Mouse (Mus musculus) heart, embryonic 14.5 days (tissue): ENCODE data around the gene Peli2. TPM values are rescaled to one million over a fixed set of nuclear protein-coding genes. Genes with fewer than 3 reads are reported as not detected.

Source experiments
- ATAC-seq: fragments of 200-750 bp; cut with Nextera tagmentation; 2 replicates; pipeline ENCODE4 v1.8.0; 2017; ENCODE audit warnings: low read depth, moderate TSS enrichment; ENCODE audit not compliant: insufficient number of reproducible peaks, insufficient read depth, low FRiP score
- H3K27ac ChIP-seq, 2 experiments: fragments of 200-500 bp in 1 of 2; fragments of 300-500 bp in 1 of 2; sonication (generic) in 1 of 2; replicated peaks in 1 of 2; 2 replicates each; pipeline ENCODE4 v1.5.1; 2012 to 2014; ENCODE audit warnings: low read depth in 2 of 2, low read length in 2 of 2, control low read depth in 1 of 2, mild to moderate bottlenecking in 1 of 2, mixed read lengths in 1 of 2; ENCODE audit not compliant: control insufficient read depth in 1 of 2, insufficient read depth in 1 of 2
- H3K27me3 ChIP-seq: fragments of 300-500 bp; sonication (generic); 2 replicates; pipeline ENCODE4 v1.6.1; 2014; ENCODE audit warnings: mild to moderate bottlenecking, low read length, control low read depth; ENCODE audit not compliant: control insufficient read depth, insufficient read depth
- H3K36me3 ChIP-seq: fragments of 300-500 bp; sonication (generic); 2 replicates; pipeline ENCODE4 v1.6.1; 2014; ENCODE audit warnings: mild to moderate bottlenecking, control low read depth, low read length, mixed read lengths; ENCODE audit not compliant: control insufficient read depth, insufficient read depth
- H3K4me1 ChIP-seq, 2 experiments: fragments of 200-500 bp in 1 of 2; fragments of 300-500 bp in 1 of 2; sonication (generic) in 1 of 2; 2 replicates each; pipeline ENCODE4 v1.6.1; 2012 to 2014; ENCODE audit warnings: low read length in 2 of 2, control low read depth in 1 of 2, mixed read lengths in 1 of 2; ENCODE audit not compliant: control insufficient read depth in 2 of 2, insufficient read depth in 2 of 2
- H3K4me2 ChIP-seq: fragments of 300-500 bp; sonication (generic); 2 replicates; pipeline ENCODE4 v1.6.1; 2014; ENCODE audit warnings: mild to moderate bottlenecking, low read length
- H3K4me3 ChIP-seq, 2 experiments: fragments of 200-500 bp in 1 of 2; fragments of 300-500 bp in 1 of 2; sonication (generic) in 1 of 2; 2 replicates each; pipeline ENCODE4 v1.5.1; 2012 to 2014; ENCODE audit warnings: low read length in 2 of 2, mild to moderate bottlenecking in 2 of 2, control low read depth in 1 of 2, low read depth in 1 of 2, moderate library complexity in 1 of 2; ENCODE audit not compliant: control insufficient read depth in 1 of 2, insufficient read depth in 1 of 2
- H3K9ac ChIP-seq: fragments of 300-500 bp; sonication (generic); 2 replicates; pipeline ENCODE4 v1.6.1; 2014; ENCODE audit warnings: mild to moderate bottlenecking, low read length
- H3K9me3 ChIP-seq: fragments of 300-500 bp; sonication (generic); 2 replicates; pipeline ENCODE4 v1.6.1; 2016; ENCODE audit warnings: low read length, control low read depth; ENCODE audit not compliant: control insufficient read depth
- WGBS: fragments of 180-500 bp; shearing (Covaris S2); extraction: QIAGEN DNeasy Blood & Tissue Kit; methylation state at CpG from one replicate; pipeline ENCODE4 v1.1.7; 2014; 5-methylcytosine and 5-hydroxymethylcytosine counted together
- polyA plus RNA-seq: library from polyadenylated mRNA; unstranded; fragments of >200 nt; fragmentation: Nextera tagmentation; extraction: Ambion mirVana; gene quantifications from 2 replicates; pipeline ENCODE4 v1.2.1, GENCODE M21; 2014

Peli2 gene
- polyA plus RNA-seq, 1 experiment from 2014 or later: 5.0 TPM

DNA sequence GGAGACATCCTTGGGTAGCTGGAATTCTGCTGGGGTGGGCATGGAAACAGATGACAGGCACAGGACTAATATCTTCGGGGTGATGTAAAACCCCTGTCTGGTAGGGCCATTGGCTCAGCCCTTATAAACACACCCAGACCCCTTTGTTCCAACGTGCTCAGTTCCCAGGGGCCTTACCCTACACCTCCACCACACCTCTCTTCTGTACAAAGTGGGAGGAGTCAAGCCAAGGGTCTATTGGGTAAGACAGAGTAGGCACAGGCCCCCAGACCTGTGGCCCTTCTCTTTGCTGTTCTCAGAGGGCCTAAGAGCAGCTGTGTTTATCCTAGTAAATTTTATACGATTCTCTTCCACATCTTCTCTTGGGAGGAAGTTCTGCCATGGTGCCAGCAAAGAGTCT, 46.4 kb downstream of the Peli2 start:
- 70% methylated on average over 3 of the region's 3 CpGs for WGBS
- H3K27ac ChIP-seq: no peak overlapping the region

DNA sequence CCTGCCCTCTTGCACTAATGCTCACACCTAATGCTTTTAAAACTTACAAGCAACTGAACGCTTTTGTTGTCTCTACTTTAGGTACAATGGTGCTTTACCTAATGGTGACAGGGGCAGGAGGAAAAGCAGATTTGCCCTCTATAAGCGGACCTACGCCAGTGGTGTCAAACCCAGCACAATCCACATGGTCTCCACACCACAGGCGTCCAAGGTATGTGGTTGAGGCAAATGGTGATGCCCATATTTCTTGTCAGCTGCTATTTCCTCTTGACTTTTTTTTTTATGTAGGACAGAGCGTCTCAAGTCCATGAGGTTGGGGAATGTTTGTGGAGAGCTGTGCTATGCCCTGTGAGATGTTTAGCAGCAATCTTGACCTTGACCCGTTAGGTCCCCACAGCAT, 47.5 kb downstream of the Peli2 start:
- no peak overlapping the region for H3K9ac ChIP-seq
- no peak overlapping the region for H3K4me2 ChIP-seq
- H3K9me3 ChIP-seq: no peaks in the 10 kb centered on the region
- no peak for ATAC-seq
- H3K36me3 ChIP-seq: no peaks in the 10 kb centered on the region
- H3K4me3 ChIP-seq: no peak overlapping the region
- no peaks in the 10 kb centered on the region; the same call in 1 of the 2 replicates for H3K27me3 ChIP-seq
- H3K27ac ChIP-seq: no peak overlapping the region
- WGBS: 77% methylated on average over 6 of the region's 6 CpGs
- H3K4me1 ChIP-seq: no peaks in the 10 kb centered on the region

More for the DNA sequence above, 46.4 kb downstream of the Peli2 start:
- no peak overlapping the region for H3K4me2 ChIP-seq
- peaks cover 0 to 2% of the 10 kb centered on the region in 2 experiments; a peak in 1 of 4 replicates for H3K4me1 ChIP-seq
- no peaks in the 10 kb centered on the region for H3K36me3 ChIP-seq
- no peaks in the 10 kb centered on the region for H3K9me3 ChIP-seq
- no peak for ATAC-seq
- no peak overlapping the region for H3K4me3 ChIP-seq
- no peaks in the 10 kb centered on the region; the same call in 1 of the 2 replicates for H3K27me3 ChIP-seq
- no peak overlapping the region for H3K9ac ChIP-seq

DNA sequence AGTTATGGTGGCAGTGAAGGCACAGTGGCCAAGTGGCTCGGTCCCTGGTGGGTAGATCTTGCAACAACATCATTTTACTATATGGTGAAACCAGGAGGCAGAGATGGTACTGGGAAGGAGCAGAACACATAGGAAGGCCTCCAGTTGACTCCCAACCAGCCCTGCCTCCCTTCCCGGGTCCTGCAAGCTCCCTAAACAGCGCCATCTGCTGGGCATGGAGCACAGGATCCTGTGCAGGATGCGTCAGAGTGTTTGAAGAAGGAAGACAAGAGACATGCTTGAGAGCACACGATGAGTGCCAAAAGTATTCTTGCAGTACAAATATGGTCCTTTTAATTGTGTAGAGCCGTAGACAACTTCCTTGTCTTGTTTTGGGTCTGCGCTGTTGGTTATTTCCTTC, 49.3 kb downstream of the Peli2 start:
- Histone ChIP-seq H3K27me3 (no peaks in the 10 kb centered on the region; the same call in 1 of the 2 replicates), H3K27ac (no peak overlapping the region), H3K4me2 (no peak overlapping the region), H3K9me3 (no peaks in the 10 kb centered on the region), H3K9ac (no peak overlapping the region), H3K4me3 (no peak overlapping the region), H3K36me3 (no peaks in the 10 kb centered on the region), H3K4me1 (no peaks in the 10 kb centered on the region)
- no peak for ATAC-seq
- 57% methylated on average over 7 of the region's 7 CpGs for WGBS

DNA sequence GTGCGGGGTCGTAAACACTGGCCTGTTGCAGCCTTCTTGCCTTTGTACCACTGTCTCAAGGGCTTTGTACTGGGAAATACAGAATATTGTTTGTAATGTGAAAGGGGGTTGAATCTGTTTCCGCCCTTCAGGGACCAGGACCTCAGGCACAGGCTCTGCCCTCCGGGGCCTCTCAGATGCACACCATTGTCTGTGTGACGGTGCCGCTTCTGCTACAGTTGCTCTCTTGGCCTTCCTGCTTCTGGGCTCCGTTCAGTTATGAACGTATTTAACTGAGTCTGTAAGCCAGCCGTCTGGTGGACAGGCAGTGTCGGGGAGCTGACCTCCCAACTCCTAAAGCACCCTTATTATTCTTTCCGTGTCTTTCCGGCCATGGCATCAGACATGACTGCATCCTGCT, 50.6 kb downstream of the Peli2 start:
- Histone ChIP-seq H3K4me1 (no peaks in the 10 kb centered on the region), H3K9ac (no peak overlapping the region), H3K27me3 (no peaks in the 10 kb centered on the region), H3K36me3 (no peaks in the 10 kb centered on the region), H3K4me3 (no peak overlapping the region), H3K4me2 (no peak overlapping the region), H3K9me3 (no peaks in the 10 kb centered on the region), H3K27ac (no peak overlapping the region)
- ATAC-seq: no peak
- WGBS: 74% methylated on average over 12 of the region's 12 CpGs

DNA sequence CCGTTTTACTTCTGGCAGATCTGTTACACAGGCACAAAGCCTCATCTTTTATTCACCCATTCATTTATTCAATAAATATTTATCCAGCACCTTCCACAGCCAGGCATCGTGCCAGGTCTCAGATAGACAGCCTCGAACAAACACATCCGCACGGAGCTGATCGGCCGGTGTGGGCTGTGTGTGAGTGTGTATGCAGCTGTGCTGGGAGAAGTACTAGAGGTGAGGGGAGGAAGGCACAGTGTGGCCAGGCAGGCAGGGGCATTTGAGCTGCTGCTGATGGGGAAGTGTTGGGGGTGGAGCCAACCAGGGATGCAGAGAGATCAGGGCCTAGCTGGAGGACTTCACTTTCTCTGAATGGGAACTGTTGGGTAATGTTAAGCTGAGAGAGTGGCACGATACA, 51.4 kb downstream of the Peli2 start:
- no peaks in the 10 kb centered on the region for H3K4me1 ChIP-seq
- H3K27me3 ChIP-seq: no peaks in the 10 kb centered on the region
- 52% methylated on average over 8 of the region's 8 CpGs for WGBS
- no peak overlapping the region for H3K27ac ChIP-seq
- H3K9me3 ChIP-seq: no peaks in the 10 kb centered on the region
- no peak overlapping the region for H3K9ac ChIP-seq
- ATAC-seq: no peak
- H3K4me3 ChIP-seq: no peak overlapping the region
- H3K4me2 ChIP-seq: no peak overlapping the region
- H3K36me3 ChIP-seq: no peaks in the 10 kb centered on the region

DNA sequence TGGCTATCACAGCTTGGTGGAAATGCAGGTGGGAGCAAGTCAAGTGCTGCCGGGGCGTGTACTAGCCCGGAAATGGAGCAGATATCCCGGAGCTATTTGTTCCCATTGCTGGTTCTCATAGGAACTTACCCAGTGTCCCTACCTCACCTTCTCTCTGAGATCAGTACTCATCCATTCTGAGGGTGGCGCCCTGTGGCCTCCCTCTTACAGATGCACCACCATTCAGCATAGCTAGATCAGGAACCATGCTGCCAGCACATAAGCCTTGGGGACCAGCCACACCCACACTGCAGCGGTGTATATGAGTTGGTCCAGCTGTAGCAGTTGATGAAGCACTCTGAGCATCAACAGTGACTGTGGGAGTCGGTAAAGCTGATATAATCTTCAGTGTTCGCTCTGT, 52.3 kb downstream of the Peli2 start:
- Histone ChIP-seq H3K9me3 (no peaks in the 10 kb centered on the region), H3K36me3 (no peaks in the 10 kb centered on the region), H3K4me1 (no peaks in the 10 kb centered on the region), H3K4me3 (no peak overlapping the region), H3K9ac (no peak overlapping the region), H3K4me2 (no peak overlapping the region), H3K27ac (no peak overlapping the region), H3K27me3 (no peaks in the 10 kb centered on the region)
- WGBS: 79% methylated on average over 8 of the region's 8 CpGs
- no peak for ATAC-seq

DNA sequence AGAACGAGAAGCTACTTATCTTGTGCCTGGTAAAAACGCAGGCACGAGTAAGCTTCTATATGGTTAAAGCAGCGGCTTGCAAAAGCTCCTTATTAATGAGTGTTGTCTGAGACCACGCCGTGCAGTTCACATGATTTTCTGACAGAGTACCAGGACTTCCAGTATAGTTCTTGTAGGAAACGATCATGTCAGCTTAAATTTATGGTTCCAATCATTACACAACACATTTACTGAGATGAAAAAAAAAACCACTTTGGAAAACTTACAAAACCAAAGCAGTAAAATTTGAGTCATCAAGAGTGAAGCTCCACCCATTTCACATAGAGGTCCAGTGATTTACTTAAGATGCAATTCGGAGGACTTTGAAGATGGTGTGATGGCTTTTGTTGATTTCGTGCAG, 53.2 kb downstream of the Peli2 start:
- Histone ChIP-seq H3K4me1 (no peaks in the 10 kb centered on the region), H3K4me3 (no peak overlapping the region), H3K27me3 (no peaks in the 10 kb centered on the region), H3K4me2 (no peak overlapping the region), H3K27ac (no peak overlapping the region), H3K36me3 (no peaks in the 10 kb centered on the region), H3K9me3 (no peaks in the 10 kb centered on the region), H3K9ac (no peak overlapping the region)
- 86% methylated on average over 9 of the region's 9 CpGs for WGBS
- no peak for ATAC-seq

DNA sequence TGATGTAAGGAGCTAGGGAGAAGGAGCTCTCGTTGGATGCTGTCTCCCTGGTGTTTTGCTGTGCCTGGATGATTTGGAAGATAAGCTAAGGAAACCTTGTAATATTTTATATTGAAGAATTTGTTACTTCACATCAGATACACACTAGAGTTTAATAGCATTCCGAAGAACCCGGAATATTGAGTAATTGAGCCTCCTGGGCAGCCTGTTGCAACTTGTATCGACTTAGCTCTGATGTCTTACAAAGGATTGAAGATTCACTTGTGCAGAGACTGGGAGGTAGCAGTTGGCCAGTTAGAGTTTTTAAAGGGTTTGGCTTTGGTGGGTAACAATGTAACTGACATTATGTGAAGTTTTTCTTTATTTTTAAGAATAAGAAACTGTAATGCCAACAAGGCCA, 53.7 kb downstream of the Peli2 start:
- Histone ChIP-seq H3K27ac (no peak overlapping the region), H3K27me3 (no peaks in the 10 kb centered on the region), H3K9ac (no peak overlapping the region), H3K9me3 (no peaks in the 10 kb centered on the region), H3K4me1 (no peaks in the 10 kb centered on the region), H3K4me2 (no peak overlapping the region), H3K36me3 (no peaks in the 10 kb centered on the region), H3K4me3 (no peak overlapping the region)
- WGBS: 85% methylated on average over 4 of the region's 4 CpGs
- ATAC-seq: no peak
